Mouse (Mus musculus) heart, postnatal 0 days (tissue): ENCODE data around the gene C1rb. TPM values are rescaled to one million over a fixed set of nuclear protein-coding genes. Genes with fewer than 3 reads are reported as not detected.
"Not testable (repeated sequence)": the region's sequence is repeated elsewhere in the genome, so short reads cannot be mapped to it uniquely, and the experiment has no call there.

Source experiments
- ATAC-seq: fragments of 200-750 bp; cut with Nextera tagmentation; 2 replicates; pipeline ENCODE4 v1.8.0; 2017; ENCODE audit warnings: low read depth, moderate number of reproducible peaks, moderate library complexity; ENCODE audit not compliant: insufficient read depth
- DNase-seq: peaks from one replicate; pipeline ENCODE4 v3.0.0-alpha.2; 2016; ENCODE audit warnings: low spot score
- H3K27ac ChIP-seq: fragments of 300-500 bp; sonication (generic); 2 replicates; pipeline ENCODE4 v1.5.1; 2014; ENCODE audit warnings: low read depth, mild to moderate bottlenecking
- H3K27me3 ChIP-seq: fragments of 300-500 bp; sonication (generic); 2 replicates; pipeline ENCODE4 v1.6.1; 2014; ENCODE audit warnings: low read length, mixed read lengths; ENCODE audit not compliant: control insufficient read depth, insufficient read depth
- H3K36me3 ChIP-seq: fragments of 300-500 bp; sonication (generic); replicated peaks from 2 replicates; pipeline ENCODE4 v1.6.1; 2014; ENCODE audit warnings: low read length, mixed read lengths; ENCODE audit not compliant: control insufficient read depth, insufficient read depth
- H3K4me1 ChIP-seq: fragments of 300-500 bp; sonication (generic); 2 replicates; pipeline ENCODE4 v1.6.1; 2014; ENCODE audit warnings: antibody characterized with exemption; ENCODE audit not compliant: control insufficient read depth, insufficient read depth
- H3K4me2 ChIP-seq: fragments of 300-500 bp; sonication (generic); 2 replicates; pipeline ENCODE4 v1.6.1; 2014; ENCODE audit warnings: low read depth, mild to moderate bottlenecking, low read length, moderate library complexity
- H3K4me3 ChIP-seq: fragments of 300-500 bp; sonication (generic); 2 replicates; pipeline ENCODE4 v1.5.1; 2014; ENCODE audit warnings: low read depth, low read length
- H3K9ac ChIP-seq: fragments of 300-500 bp; sonication (generic); replicated peaks from 2 replicates; pipeline ENCODE4 v1.6.1; 2014; ENCODE audit warnings: low read depth, low read length, mixed read lengths
- H3K9me3 ChIP-seq: fragments of 300-500 bp; sonication (generic); replicated peaks from 2 replicates; pipeline ENCODE4 v1.6.1; 2016; ENCODE audit warnings: low read length; ENCODE audit not compliant: control insufficient read depth
- CTCF ChIP-seq: IDR thresholded peaks from 2 replicates; pipeline ENCODE4 v1.5.1; 2016; ENCODE audit warnings: antibody characterized with exemption, control low read depth, low read depth
- EP300 ChIP-seq: IDR thresholded peaks from 2 replicates; pipeline ENCODE4 v1.6.1; 2016; ENCODE audit warnings: antibody characterized with exemption, low read depth
- whole genome bisulfite sequencing: fragments of 180-500 bp; shearing (Covaris S2); extraction: QIAGEN DNeasy Blood & Tissue Kit; methylation state at CpG from one replicate; pipeline ENCODE4 v1.1.7; 2014; 5-methylcytosine and 5-hydroxymethylcytosine counted together
- polyA plus RNA-seq: library from polyadenylated mRNA; unstranded; fragments of >200 nt; fragmentation: Nextera tagmentation; extraction: Ambion mirVana; gene quantifications from 2 replicates; pipeline ENCODE4 v1.2.1, GENCODE M21; 2015
- total RNA-seq: library from RNA; depleted of rRNA; stranded (reverse); fragments of >200 nt; gene quantifications from 2 replicates; pipeline ENCODE4 v1.2.3, GENCODE M21; 2014; ENCODE audit warnings: low replicate concordance; rRNA removed

Gene C1rb
- not detected in 2 replicates for total RNA-seq
- polyA plus RNA-seq = not detected in 2 replicates

- no peaks in the 10 kb centered on the region for H3K9me3 ChIP-seq
- ATAC-seq (no peak), DNase-seq (peak; percentile 49)
- no peak within 1 kb of the TSS for H3K4me2 ChIP-seq
- TF ChIP-seq CTCF (peak; percentile 89), EP300 (no peak)
- 1% methylated on average over 8 of the region's 8 CpGs for WGBS
- H3K36me3 ChIP-seq = no peaks in the 10 kb centered on the region
- H3K27me3 ChIP-seq = no peaks in the 10 kb centered on the region
- H3K27ac ChIP-seq = no peak within 1 kb of the TSS
- 0 out of 2 replicates have a peak, but pooled peaks cover 6% of the 10 kb centered on the region for H3K4me1 ChIP-seq
- H3K4me3 ChIP-seq = no peak within 1 kb of the TSS
- H3K9ac ChIP-seq = no peak within 1 kb of the TSS
Measured at GRCm38 (mm10) chr6:124570026-124570425, at the start of gene C1rb. C1rb (plus strand) TSS chr6:124570294.

- H3K36me3 ChIP-seq, H3K27me3 ChIP-seq, H3K4me3 ChIP-seq, H3K27ac ChIP-seq, ATAC-seq, H3K4me2 ChIP-seq, H3K9ac ChIP-seq, DNase-seq, H3K4me1 ChIP-seq, H3K9me3 ChIP-seq: not testable (repeated sequence)
- WGBS = 54% methylated on average over 7 of the region's 7 CpGs
Measured at GRCm38 (mm10) chr6:124522082-124522481, 48.0 kb upstream of the C1rb start.

- Histone ChIP-seq H3K27me3 (no peaks in the 10 kb centered on the region), H3K4me2 (no peak overlapping the region), H3K9me3 (no peaks in the 10 kb centered on the region), H3K4me1 (no peaks in the 10 kb centered on the region), H3K4me3 (no peak overlapping the region), H3K36me3 (no peaks in the 10 kb centered on the region), H3K9ac (no peak overlapping the region), H3K27ac (no peak overlapping the region)
- TF ChIP-seq CTCF (no peak), EP300 (no peak)
- WGBS = 50% methylated on average over 3 of the region's 3 CpGs
- no peak for ATAC-seq
- no peak for DNase-seq
Measured at GRCm38 (mm10) chr6:124527881-124528280, 42.2 kb upstream of the C1rb start.

GRCm38 (mm10) chr6:124531077-124531476 is 39.0 kb upstream of the C1rb start:
- TF ChIP-seq EP300 (no peak), CTCF (no peak)
- no peak for ATAC-seq
- no peaks in the 10 kb centered on the region for H3K27me3 ChIP-seq
- no peaks in the 10 kb centered on the region for H3K9me3 ChIP-seq
- H3K4me3 ChIP-seq = no peak overlapping the region
- DNase-seq = no peak
- H3K4me1 ChIP-seq = no peaks in the 10 kb centered on the region
- H3K4me2 ChIP-seq = no peak overlapping the region
- H3K9ac ChIP-seq = no peak overlapping the region
- H3K27ac ChIP-seq = no peak overlapping the region
- WGBS = 65% methylated on average over 8 of the region's 8 CpGs
- H3K36me3 ChIP-seq = no peaks in the 10 kb centered on the region

GRCm38 (mm10) chr6:124536125-124536829 is 33.8 kb upstream of the C1rb start:
- H3K4me3 ChIP-seq, H3K4me2 ChIP-seq, ATAC-seq, H3K27ac ChIP-seq, H3K27me3 ChIP-seq, H3K36me3 ChIP-seq, H3K9ac ChIP-seq, H3K4me1 ChIP-seq, DNase-seq, H3K9me3 ChIP-seq: not testable (repeated sequence)
- 63% methylated on average over 8 of the region's 8 CpGs for WGBS

- 70% methylated on average over 2 of the region's 2 CpGs for WGBS
- not testable (repeated sequence) for H3K4me1 ChIP-seq
Measured at GRCm38 (mm10) chr6:124541176-124541575, 28.9 kb upstream of the C1rb start.

More at GRCm38 (mm10) chr6:124541176-124541575, 28.9 kb upstream of the C1rb start:
- not testable (repeated sequence) for H3K4me2 ChIP-seq, H3K36me3 ChIP-seq, H3K9me3 ChIP-seq, H3K27me3 ChIP-seq, DNase-seq, H3K27ac ChIP-seq, ATAC-seq, H3K4me3 ChIP-seq, H3K9ac ChIP-seq
